Mouse (Mus musculus) cerebellum, postnatal 25 days (tissue): ENCODE measurements around the gene Olfr368.

ENCODE experiments used
- DNase-seq, 2 experiments: peaks; one replicate each; pipeline ENCODE4 v3.0.0; 2021; ENCODE audit warnings: mixed read lengths in 2 of 2

The Olfr368 gene

DNA sequence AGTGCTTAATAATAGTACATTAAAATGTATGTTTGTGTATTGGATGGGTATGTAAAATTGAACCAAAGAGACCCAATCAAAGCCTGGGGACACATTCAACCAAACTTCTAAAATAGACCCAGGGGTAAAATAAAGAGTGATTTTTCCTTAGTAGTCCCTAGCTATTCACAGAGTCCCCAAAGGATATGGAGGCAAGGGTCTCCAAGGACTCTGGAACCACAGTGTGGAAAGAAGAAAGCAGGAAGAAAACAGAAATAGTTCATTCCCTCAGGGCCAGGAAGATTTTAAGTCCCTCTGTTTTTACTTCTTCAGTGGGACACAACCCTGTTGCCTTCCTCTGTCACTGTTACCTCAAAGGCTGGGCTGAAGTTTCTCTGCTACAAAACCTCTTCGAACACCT, at the start of gene Olfr368:
Gene Olfr368, plus strand, starts transcription at position 301 of the 400 bp plus-strand sequence.
- DNase-seq = no peak

DNA sequence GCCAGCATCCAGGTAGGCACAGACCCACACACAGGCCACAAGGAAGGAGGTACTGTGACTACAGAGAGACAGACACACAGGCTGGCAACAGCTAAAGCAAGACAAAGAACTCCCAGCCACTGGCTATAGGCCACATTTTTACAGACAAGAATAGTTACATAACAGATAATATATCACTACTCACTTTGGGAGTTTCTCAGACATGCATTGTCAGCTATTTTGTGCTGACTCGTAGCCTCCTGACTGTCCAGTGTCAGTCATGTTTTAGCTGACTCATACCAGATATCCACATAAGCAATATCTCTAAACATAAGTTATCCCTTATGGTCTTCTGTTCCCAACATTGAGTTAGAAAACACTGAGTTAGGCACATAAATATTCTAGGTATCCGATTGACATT, 7.0 kb downstream of the Olfr368 start:
- DNase-seq = no peak

DNA sequence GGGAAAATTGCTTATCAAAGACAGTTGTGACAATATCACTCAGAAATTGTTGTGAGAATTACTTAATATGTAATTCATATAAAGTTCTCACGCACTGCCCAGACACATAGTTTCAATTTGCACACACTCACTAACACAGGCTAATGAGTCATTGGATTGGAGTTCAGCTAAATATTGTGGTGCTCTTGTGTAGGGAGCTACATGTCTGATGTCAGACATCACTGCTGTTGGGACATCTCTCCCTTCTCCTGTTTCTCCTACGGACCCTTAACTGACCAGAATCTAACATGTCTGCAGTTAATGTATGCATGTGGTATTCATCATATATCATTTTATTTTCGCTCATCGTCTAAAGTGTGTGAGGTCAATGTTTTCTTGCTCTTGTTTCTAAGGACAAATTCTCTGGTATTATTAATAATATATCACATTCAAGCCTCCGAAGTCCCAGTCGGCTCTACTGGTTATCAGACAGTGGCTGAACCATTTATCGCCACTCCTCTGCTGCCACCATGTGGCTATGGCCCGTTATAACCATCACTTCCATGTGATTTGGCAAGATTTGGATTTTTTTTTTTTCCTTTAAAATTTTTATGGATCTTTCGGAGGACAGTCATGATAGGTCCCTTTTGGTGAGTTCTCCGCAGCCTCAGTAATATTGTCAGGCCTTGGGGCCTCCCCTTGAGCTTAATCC, 12.3 kb downstream of the Olfr368 start:
- peak; percentile 36 to 75 for DNase-seq

DNA sequence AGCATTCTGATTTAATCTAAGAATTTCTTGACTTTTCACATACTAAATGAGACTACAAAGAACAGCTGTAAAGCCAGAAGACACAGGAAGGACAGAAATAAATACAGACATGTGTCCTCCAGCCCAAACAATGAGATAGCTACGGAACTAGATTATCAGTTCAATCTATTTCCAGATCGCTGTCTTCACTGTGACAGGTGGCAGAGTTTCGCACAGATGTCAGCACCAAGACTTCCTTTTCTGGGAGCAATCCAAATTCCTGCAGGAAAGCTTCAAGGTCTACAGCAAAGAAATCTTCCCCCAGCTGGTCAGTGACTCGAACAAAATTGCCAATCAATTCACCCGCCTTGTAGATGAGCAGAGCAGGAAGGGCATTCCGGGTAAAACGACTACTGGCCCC, 25.4 kb downstream of the Olfr368 start:
- no peak for DNase-seq

DNA sequence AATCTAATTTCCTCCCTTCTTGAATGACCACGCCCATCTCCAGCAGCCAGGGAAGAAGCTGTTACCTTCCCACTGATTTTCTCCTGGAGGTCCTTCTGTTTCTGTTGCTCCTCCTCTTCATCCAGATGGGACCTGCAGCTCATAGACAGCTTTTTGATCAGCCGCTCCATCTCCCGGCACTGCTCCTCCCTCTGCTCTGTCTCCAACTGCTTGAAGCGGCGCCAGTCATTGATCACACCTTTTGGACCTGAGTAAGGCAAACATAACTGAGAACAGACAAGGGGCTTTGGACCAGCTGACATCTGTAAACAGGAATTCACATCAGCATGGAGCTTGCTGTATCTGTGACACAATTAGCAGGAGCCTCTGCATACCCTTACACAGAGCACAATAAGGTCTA, 29.3 kb downstream of the Olfr368 start:
- DNase-seq = no peak

DNA sequence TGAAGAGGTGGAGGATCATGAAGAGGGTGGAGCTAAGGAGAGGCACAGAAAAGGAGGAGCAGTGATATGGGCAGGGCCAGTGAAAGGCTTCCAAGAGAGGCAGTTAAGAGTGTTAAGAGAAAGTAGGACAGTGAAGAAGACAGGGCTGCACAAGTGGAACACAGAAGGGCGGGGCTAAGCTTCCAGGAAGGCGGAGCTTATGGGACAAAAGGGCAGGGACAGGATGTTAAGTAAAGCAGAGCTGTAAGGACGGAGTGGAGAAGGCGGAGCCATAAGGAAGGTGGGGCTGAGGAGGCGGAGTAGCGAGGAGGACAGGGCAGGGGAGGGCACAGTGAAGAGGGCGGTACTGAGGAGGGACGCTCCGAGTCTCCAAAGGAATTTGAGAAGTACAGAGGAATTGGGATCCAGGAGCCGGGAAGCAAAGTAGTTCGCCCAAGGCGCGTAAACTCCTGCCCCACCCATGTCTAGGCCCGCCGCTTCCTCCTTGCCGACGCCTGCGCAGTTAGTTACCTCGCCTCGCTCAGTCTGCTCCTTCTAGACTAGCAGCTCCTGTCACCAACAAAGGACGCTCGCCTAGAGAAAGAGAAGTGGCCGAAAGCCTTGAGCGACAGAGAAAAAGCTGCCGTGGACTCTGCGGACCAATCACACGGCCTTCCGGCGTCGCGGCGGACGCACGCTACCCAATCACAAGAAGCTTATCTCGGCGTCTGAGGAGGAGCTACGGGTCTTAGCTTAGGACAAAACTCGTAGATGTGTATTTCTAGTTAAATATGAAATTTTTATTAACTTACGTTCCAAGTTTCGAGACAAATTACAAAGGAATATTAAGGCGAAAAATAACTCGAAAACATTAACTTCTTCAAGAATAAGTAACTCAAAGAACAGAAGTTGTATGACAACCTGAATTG, 32.6 kb downstream of the Olfr368 start, which contains the start of gene Pdcl:
Gene Pdcl, minus strand, starts transcription at position 700 of the 908 bp plus-strand sequence.
- DNase-seq = peak; percentile 89 to 90

DNA sequence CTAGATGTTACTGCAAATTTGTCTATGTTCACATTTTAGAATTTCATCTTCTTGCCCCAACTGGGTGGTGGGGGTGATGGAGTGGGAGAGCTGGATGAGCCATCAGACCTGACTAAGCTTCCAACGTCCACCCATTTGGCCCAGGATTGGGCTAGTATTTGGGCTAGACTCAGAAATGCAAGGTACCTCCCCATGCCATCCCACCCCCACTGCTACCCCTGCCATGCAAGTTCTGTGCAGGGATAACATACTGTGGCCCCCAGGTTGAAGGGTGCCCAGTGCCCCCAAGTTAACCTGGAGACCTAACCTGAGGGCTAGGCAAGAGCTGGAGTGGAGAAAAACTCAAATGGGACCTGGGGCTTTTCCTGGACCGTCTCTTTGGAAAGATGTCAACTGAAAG, 33.6 kb downstream of the Olfr368 start:
- peak in 1 of 2 experiments; percentile 12 for DNase-seq

DNA sequence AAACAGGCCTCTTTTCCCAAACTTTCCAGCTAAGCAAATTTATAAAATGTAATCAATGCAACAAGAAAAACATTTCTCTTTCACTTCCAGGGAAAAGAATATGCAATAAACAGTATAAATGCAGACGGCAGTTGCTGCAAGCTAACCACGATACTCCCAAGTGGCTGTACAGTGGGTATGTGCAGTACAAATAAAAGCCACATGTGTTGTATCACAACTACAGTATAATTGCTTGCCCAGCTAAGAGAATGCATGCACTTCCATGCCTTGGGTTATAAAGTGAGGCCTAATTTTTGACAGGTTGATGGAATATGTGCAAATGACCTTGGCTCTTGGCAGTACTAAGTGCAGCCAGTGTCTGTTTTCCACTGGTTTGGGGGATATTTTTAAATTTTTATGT, 44.3 kb downstream of the Olfr368 start:
- no peak for DNase-seq

DNA sequence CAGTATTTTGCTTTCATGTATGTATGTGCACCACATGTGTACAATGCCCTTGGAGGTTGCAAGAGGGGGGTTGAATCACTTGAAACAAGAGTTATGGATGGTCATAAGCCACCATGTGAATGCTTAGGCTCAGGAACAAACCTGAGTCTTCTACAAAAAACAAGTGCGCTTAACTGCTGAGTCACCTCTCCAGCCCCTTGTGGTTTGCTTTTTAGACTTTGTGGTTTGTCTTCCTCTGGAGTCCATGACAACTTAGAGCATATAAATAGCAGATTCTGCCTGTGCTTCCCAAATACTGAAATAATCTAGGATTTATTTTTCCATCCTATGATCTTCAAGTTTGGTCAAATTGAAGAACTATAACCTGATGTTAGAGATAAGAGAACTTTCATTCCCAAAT, 49.7 kb downstream of the Olfr368 start:
- DNase-seq = no peak

DNA sequence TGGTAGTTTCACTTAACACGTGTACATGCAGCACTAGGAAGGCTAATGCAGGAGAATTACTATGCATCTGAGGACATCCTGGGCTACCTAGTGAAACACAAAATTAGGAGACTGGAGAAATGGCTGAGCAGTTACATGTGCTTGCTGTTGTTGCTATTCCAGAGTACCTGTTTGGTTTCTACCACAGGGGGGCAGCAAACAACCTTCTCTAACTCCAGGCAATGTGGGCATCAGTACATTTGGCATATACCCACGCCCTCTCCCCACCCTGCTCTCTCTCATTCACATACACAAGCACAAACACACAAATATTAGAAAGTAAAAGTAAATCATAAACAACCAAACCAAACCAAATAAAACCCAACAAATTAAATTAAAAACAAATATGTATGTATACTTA, 53.9 kb downstream of the Olfr368 start:
- DNase-seq = peak; percentile 59 to 75
